Mouse (Mus musculus) brain, embryonic 14.5 days (tissue): ENCODE data around the gene Amz2.

Experiments
- CTCF ChIP-seq: fragments of 200-500 bp; IDR thresholded peaks from 2 replicates; pipeline ENCODE4 v1.5.1; 2012; ENCODE audit warnings: inconsistent platforms, mild to moderate bottlenecking, moderate library complexity, borderline replicate concordance; ENCODE audit not compliant: insufficient read depth, insufficient read length; ENCODE audit errors: extremely low read depth
- POLR2A ChIP-seq: fragments of 200-500 bp; IDR thresholded peaks from 2 replicates; pipeline ENCODE4 v1.6.1; 2012; ENCODE audit warnings: mild to moderate bottlenecking, inconsistent platforms, borderline replicate concordance; ENCODE audit not compliant: poor library complexity, insufficient read depth, insufficient read length, severe bottlenecking; ENCODE audit errors: extremely low read depth

DNA sequence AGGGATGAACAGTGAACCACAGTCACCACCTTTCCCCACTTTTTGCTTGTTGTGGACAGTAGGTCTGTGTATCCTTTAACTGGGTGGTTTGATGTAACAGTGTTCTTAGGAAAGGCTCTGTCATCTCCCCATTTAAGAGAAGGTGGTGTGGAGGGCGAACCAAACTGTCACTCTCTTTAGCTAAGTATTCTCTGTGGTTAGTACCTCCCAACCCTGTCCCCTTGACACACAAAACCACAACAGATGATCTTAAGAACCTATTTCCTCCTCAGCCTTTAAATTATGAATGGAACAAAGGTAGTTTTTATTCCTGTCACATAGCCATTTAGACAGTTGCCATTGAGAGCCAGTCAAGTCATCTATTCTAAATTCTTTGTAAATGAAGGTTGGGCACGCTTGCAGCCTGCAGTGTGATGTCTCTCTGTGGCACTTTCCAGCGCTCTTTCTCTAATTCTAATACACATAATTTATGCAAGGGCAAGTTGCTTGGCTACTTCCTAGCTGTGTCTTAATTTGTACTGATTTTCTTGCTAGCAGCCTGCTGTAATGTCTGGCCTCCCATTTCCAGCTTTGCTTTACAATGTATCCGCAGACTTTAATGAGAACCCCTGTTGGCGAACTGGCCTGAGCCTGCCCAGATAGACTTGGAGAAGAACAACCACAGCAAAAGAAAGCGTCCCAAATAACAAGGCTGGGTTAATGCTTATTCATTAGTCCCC lies 71.4 kb downstream of the Amz2 start:
- TF ChIP-seq CTCF (no peak), POLR2A (no peak)
